Mouse (Mus musculus) hindbrain, embryonic 10.5 days (tissue): Measurements from ENCODE around the gene Kcnk5. TPM values are rescaled to one million over a fixed set of nuclear protein-coding genes. Genes with fewer than 3 reads are reported as not detected.

Experiments used
- DNase-seq: peaks from one replicate; pipeline ENCODE4 v3.0.0-alpha.2; 2017; ENCODE audit warnings: low spot score
- H3K27ac ChIP-seq: fragments of 300-500 bp; sonication (generic); 2 replicates; pipeline ENCODE4 v1.5.1; 2016; ENCODE audit warnings: mild to moderate bottlenecking, moderate library complexity
- H3K27me3 ChIP-seq: fragments of 300-500 bp; sonication (generic); 2 replicates; pipeline ENCODE4 v1.6.1; 2016; ENCODE audit warnings: mild to moderate bottlenecking; ENCODE audit not compliant: poor library complexity, insufficient read depth, severe bottlenecking
- H3K36me3 ChIP-seq: fragments of 300-500 bp; sonication (generic); 2 replicates; pipeline ENCODE4 v1.6.1; 2016; ENCODE audit warnings: mild to moderate bottlenecking, moderate library complexity
- H3K4me1 ChIP-seq: fragments of 300-500 bp; sonication (generic); replicated peaks from 2 replicates; pipeline ENCODE4 v1.6.1; 2016; ENCODE audit warnings: mild to moderate bottlenecking
- H3K4me3 ChIP-seq: fragments of 300-500 bp; sonication (generic); 2 replicates; pipeline ENCODE4 v1.5.1; 2016; ENCODE audit warnings: mild to moderate bottlenecking, moderate library complexity
- H3K9me3 ChIP-seq: fragments of 300-500 bp; sonication (generic); 2 replicates; pipeline ENCODE4 v1.6.1; 2016; ENCODE audit warnings: mild to moderate bottlenecking, moderate library complexity
- WGBS: fragments of 180-500 bp; shearing (Covaris S2); methylation state at CpG from one replicate; pipeline ENCODE4 v1.1.7; 2016; 5-methylcytosine and 5-hydroxymethylcytosine counted together
- polyA plus RNA-seq: library from polyadenylated mRNA; unstranded; fragments of >200 nt; fragmentation: Nextera tagmentation; extraction: Ambion mirVana; gene quantifications from 2 replicates; pipeline ENCODE4 v1.2.1, GENCODE M21; 2016

Kcnk5 gene
- polyA plus RNA-seq, 1 experiment from 2014 or later = 13.5 TPM

DNA sequence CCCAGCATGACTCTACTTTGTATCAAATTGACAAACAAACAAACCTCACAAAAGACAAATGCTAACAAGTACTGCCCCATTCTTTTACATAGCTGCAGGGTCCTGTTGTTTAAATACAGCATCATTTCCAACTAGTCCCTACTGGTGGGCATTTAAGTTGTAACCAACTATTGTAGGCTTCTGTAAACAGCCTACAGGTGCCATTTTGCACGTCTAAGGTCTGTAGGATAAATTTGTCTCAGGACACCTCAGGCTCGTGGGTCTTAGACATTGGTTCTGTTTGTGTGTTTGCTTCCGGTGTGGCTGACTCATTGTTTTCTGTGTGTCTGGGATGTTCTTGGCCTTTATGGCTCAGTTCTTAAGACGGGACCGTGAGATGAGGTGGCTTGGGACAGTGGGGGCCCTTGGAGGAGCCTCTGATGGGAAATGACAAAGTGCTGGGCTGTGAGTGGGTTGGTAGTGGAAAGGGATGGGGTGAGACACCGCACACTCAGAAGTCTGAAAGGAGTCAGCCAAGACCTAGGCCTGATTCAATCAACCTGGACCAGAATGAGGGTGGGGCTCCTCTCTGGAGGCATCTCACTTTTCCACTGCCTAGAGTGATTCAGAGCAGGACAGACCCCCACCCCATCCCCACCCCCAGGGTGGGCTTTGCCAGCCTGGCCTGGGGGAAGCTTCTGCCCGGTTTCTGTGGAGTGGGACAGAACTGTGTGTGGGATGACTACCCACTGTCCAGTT lies 35.1 kb upstream of the Kcnk5 start:
- DNase-seq = no peak
- Histone ChIP-seq H3K4me1 (peaks cover 41% of the 10 kb centered on the region), H3K4me3 (no peak overlapping the region), H3K27me3 (no peaks in the 10 kb centered on the region), H3K9me3 (peaks cover 2% of the 10 kb centered on the region; the same call in 1 of the 2 replicates), H3K36me3 (no peaks in the 10 kb centered on the region), H3K27ac (peak overlapping the region; percentile 56; the same call in 1 of the 2 replicates)
- 87% methylated on average over 7 of the region's 7 CpGs for WGBS

DNA sequence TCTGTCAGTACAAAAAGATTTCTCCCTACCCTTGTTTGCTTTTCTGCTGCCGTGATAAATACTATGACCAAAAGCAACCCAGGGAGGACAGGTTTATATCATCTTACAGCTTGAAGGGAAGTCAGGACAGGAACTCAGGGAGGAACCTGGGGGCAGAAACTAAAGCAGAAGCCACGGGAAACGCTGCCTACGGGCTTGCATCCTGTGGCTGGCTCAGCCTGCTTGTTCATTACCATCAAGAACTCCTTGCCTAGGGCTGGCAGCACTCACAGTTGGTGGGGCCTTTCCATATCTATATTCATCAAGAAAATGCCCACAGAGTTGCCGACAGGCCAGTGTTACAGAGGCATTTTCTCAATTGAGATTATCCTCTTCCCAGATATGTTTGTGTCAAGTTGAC lies 34.2 kb upstream of the Kcnk5 start:
- no peak for DNase-seq
- Histone ChIP-seq H3K27me3 (no peaks in the 10 kb centered on the region), H3K27ac (no peak overlapping the region), H3K4me3 (no peak overlapping the region), H3K36me3 (no peaks in the 10 kb centered on the region), H3K4me1 (peaks cover 37% of the 10 kb centered on the region), H3K9me3 (no peaks in the 10 kb centered on the region)
- 71% methylated on average over 5 of the region's 5 CpGs for WGBS

DNA sequence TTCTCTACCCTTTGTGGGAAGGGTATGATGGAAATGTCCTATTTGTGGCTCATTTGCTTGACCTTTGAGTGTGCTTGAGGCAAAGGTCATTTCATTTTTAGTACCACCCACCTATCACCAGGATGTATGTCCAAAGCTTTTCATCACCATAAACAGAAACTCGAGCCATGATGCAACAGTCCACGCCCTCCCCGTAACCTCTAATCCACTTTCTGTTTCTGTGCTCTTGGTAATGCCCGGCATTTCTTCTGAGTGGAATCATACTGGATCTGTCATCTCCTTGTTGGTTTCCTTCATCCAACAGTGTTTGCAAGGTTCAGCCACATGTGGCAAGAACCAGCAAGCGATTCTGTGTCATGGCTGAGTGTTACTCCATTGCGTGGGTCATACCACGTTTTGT lies 32.5 kb upstream of the Kcnk5 start:
- Histone ChIP-seq H3K27me3 (no peaks in the 10 kb centered on the region), H3K36me3 (no peaks in the 10 kb centered on the region), H3K27ac (no peak overlapping the region), H3K9me3 (no peaks in the 10 kb centered on the region), H3K4me3 (no peak overlapping the region), H3K4me1 (peaks cover 32% of the 10 kb centered on the region)
- 89% methylated on average over 7 of the region's 7 CpGs for WGBS
- DNase-seq = no peak

DNA sequence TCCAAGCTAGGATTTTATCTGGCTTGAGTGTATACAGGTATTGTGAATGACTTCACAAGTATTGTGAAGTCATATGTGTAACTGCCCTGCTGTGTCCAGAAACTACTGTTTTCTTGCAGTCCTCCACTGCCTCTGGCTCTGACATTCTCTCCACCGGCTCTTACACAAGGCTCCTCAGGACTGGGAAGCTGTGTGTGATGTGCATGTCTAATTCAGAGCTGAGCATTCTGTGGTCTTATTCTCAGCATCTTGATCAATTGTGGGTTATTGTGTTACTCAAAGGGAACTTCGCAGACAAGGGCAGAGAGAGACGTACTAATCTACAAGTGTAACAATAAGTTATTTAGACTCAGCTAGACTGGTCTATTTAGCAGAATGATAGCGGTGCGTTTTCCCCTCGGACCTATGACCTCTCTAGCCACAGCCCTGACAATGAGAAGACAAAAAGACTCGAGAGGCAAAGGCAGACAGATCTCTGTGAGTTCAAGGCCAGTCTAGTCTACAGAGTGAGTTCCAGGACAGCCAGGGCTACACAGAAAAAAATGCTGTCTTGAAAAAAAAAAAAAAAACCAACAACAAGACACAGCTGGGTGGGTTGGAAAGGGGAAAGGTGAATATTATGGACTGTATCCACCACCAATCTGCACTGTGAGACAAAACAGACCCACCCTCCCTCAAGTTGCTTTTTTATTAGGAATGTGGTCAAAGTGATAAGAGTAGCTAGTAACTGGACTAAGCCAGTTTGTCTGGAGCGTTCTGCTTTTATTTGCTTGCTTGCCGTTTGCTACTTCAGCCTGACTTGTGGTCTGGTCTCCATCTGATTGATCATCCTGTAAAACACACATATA lies 30.4 kb upstream of the Kcnk5 start:
- H3K4me1 ChIP-seq = peaks cover 35% of the 10 kb centered on the region
- no peak overlapping the region for H3K4me3 ChIP-seq
- DNase-seq = no peak
- no peaks in the 10 kb centered on the region for H3K27me3 ChIP-seq
- no peaks in the 10 kb centered on the region for H3K9me3 ChIP-seq
- peak overlapping the region; percentile 67; the same call in 1 of the 2 replicates for H3K27ac ChIP-seq
- 40% methylated on average over 9 of the region's 9 CpGs for WGBS
- H3K36me3 ChIP-seq = no peaks in the 10 kb centered on the region

DNA sequence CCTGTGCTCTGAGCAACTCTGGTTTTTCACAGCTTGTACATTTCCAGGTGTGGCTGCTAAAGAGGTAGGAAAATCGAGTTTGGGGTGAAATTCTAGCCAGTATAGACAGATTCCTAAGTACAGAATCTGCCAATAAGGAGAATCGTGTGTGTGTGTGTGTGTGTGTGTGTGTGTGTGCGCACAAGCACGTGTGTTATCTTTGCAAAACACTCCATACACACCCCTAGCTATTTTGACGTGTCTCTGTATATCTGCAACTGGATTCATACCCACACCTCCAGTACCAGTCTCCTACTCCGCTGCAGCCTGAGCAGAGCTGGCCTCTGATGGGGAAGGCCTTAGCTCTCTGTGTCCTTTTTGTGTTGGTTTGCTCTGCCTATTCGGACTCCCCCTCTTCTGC lies 28.3 kb upstream of the Kcnk5 start:
- Histone ChIP-seq H3K36me3 (no peaks in the 10 kb centered on the region), H3K4me1 (peaks cover 31% of the 10 kb centered on the region), H3K27ac (peak overlapping the region; percentile 40; the same call in 1 of the 2 replicates), H3K9me3 (no peaks in the 10 kb centered on the region), H3K27me3 (no peaks in the 10 kb centered on the region), H3K4me3 (no peak overlapping the region)
- WGBS = 80% methylated on average over 7 of the region's 7 CpGs
- no peak for DNase-seq

DNA sequence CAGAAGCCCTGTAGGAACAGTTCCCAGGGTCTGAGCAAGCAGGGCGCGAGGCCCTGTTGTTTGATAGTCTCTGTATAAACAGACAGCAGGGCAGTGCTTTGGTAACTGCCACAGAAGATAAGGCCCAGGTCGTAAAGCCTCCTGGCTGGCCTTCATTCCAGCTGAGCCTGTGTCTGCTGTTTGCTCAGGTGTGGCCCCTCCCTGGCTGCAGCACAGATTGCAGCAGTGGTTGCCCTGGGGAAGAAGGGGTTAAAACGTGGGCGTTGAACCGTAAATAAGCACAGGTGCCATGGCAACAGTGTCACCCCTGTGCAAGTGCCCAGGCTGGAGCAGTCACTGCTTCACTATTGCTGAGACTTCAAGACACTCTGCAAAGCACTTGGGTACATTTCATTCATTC lies 26.8 kb upstream of the Kcnk5 start:
- Histone ChIP-seq H3K36me3 (no peaks in the 10 kb centered on the region), H3K27me3 (no peaks in the 10 kb centered on the region), H3K4me3 (no peak overlapping the region), H3K9me3 (no peaks in the 10 kb centered on the region), H3K27ac (peak overlapping the region; percentile 6; the same call in 1 of the 2 replicates), H3K4me1 (peaks cover 31% of the 10 kb centered on the region)
- DNase-seq = no peak
- 21% methylated on average over 6 of the region's 6 CpGs for WGBS

DNA sequence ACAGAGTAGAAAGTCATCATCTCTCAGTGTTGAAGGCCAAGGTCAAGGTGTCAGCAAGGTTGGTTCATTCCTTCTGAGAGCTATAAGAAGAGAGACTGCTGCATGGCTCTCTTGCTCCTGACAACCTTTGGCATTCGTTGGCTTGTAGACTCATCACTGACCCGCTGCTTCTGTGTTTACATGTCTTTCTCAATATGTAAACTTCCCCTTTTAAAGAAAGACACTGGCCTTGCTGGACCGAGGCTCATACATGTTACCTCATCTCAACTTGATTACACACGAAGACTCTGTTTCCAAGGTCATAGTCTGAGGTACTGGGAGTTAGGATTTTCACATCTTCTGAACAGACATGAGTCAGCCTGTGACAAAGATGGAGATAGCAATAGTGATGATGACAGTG lies 24.1 kb upstream of the Kcnk5 start:
- H3K27ac ChIP-seq = no peak overlapping the region
- DNase-seq = no peak
- H3K9me3 ChIP-seq = no peaks in the 10 kb centered on the region
- no peak overlapping the region for H3K4me3 ChIP-seq
- H3K36me3 ChIP-seq = no peaks in the 10 kb centered on the region
- H3K27me3 ChIP-seq = no peaks in the 10 kb centered on the region
- peaks cover 20% of the 10 kb centered on the region for H3K4me1 ChIP-seq
- 90% methylated on average over 4 of the region's 4 CpGs for WGBS

DNA sequence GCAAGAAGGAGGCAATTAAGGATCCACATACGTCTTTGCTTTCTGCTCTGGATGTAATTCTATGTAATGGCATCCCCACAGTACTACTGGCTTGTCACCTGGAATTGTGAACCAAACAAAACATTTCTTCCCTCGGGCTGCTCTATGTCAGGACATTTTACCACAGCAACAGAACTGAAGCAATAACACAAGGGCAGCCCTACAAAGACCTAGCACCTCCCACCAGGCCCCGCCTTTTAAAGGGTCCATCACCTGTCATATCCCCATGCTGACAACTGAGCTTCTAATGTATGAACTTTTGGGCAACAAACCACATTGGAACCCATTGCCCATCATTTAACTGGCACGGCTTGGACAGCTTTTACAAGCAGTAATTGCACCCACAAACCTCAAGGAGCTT lies 21.7 kb upstream of the Kcnk5 start:
- Histone ChIP-seq H3K4me3 (no peak overlapping the region), H3K4me1 (peaks cover 9% of the 10 kb centered on the region), H3K9me3 (no peaks in the 10 kb centered on the region), H3K36me3 (no peaks in the 10 kb centered on the region), H3K27ac (no peak overlapping the region), H3K27me3 (no peaks in the 10 kb centered on the region)
- DNase-seq = no peak
- 67% methylated on average over 4 of the region's 4 CpGs for WGBS

DNA sequence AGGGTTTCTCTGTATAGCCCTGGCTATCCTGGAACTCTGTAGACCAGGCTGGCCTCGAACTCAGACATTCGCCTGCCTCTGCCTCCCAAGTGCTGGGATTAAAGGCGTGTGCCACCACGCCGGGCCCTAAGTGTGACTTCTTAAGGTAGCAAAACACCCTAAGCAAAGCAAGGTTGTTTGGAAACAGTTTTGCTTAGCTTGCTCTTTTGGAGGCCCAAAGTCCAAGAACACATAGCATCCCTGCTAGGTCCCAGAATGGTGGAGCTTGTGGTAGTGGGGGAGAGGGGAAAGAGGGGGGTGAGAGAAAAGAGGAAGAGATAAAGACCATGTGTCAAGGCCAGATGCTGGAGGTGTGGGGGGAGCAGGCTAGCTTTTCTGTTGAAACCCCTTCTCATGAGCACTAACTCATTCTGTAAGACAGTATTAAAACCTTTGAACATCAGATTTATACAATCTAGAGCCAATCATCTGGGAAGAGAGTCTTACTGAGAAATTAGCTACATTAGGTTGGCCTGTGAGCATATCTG lies 21.1 kb upstream of the Kcnk5 start:
- WGBS = 92% methylated on average over 5 of the region's 5 CpGs
- no peak overlapping the region for H3K4me3 ChIP-seq
- no peak overlapping the region for H3K27ac ChIP-seq
- H3K4me1 ChIP-seq = 0 out of 2 replicates have a peak, but pooled peaks cover 3% of the 10 kb centered on the region
- DNase-seq = no peak
- no peaks in the 10 kb centered on the region for H3K9me3 ChIP-seq
- H3K36me3 ChIP-seq = no peaks in the 10 kb centered on the region
- H3K27me3 ChIP-seq = no peaks in the 10 kb centered on the region

DNA sequence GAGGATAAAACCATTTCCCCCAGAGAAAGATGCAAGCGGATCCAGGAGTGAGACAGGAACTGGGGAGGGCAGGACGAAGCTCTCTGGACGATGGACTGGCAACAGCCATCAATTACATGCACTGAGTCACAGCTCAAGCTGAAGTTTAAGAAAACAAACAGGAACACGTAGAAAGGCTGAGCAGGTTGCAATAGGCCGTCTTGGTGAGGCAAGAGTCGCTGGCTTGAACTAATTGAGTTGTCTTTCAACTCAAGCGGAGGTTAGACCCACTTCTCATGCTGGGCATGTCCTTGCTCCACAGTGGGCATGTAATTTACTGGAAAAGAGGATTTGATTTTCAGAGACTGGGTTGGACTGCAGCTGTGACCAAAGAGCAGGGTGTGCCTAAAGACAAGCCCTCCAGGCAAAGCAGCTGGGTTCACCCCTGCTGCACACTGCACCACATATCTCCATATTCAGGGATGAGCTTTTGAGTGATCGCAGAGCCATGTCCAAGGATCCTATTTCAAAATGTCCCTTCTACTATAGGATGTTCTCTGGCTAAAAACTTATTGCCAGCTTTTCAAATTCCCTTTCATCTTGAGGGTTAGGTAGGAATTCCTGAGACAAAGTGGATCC lies 19.6 kb upstream of the Kcnk5 start:
- DNase-seq = no peak
- WGBS = 57% methylated on average over 8 of the region's 8 CpGs
- Histone ChIP-seq H3K36me3 (no peaks in the 10 kb centered on the region), H3K4me1 (0 out of 2 replicates have a peak, but pooled peaks cover 3% of the 10 kb centered on the region), H3K9me3 (no peaks in the 10 kb centered on the region), H3K27me3 (no peaks in the 10 kb centered on the region), H3K4me3 (no peak overlapping the region), H3K27ac (no peak overlapping the region)

DNA sequence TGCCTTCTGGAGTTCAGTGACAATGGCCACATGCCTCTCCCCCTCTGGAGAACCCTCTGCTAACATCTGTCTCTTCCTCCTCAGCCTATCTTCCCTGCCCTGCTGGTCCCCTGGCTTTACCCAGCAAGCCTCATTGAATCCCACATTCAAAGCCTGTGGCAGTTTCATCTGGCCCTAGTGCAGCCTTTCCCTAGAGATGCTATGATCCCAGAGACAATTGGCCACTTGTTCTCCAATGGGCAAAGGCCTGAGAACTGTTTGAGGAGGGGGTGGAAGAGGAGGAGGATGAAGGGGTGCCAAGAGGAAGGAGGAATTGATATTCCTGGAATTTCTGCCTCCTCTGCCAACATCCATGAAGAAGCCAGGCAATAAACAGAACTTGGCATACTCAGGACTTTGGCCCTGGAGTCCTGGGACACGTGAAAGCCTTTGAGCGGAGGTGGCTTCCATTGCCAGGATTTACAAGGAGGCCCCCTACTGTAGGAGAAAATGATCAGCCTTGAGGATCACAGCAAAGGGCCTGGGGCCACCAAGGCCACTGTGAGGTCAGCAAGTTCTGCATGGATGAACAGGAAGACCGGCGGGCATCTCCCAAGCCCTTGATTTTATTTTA lies 11.6 kb upstream of the Kcnk5 start:
- Histone ChIP-seq H3K36me3 (no peaks in the 10 kb centered on the region), H3K9me3 (no peaks in the 10 kb centered on the region), H3K27ac (no peak overlapping the region), H3K4me1 (no peaks in the 10 kb centered on the region), H3K4me3 (no peak overlapping the region), H3K27me3 (no peaks in the 10 kb centered on the region)
- 77% methylated on average over 4 of the region's 4 CpGs for WGBS
- DNase-seq = no peak

DNA sequence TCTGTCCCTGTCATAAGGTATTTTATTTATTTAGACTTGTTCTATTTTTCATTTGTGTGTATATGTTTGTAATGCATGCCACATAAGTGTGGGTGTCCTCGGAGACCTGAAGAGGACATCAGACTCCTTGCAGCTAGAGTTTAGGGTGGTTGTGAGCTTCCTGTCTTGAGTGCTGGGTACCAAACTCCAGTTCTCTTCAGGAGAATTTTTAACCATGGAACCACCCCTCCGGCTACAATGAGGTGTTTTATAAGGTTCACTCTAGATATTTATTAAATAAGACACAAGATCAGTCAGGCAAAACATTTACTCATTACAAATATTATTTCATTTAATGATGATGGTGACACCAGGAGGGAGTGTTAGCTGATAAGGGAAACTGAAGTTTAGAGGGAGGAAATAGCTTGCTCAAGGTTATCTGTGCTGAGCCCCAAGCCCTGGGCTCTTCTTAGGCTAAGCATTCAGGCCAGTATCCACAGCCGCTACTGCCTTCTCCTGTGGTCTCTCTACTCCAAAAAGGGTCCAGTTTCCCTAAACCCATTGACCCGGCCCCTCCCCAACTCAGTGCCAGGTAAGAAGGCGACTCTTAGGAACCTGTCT lies 9.6 kb upstream of the Kcnk5 start:
- WGBS = 88% methylated on average over 5 of the region's 5 CpGs
- H3K27me3 ChIP-seq = no peaks in the 10 kb centered on the region
- DNase-seq = no peak
- H3K4me3 ChIP-seq = no peak overlapping the region
- H3K36me3 ChIP-seq = no peaks in the 10 kb centered on the region
- no peaks in the 10 kb centered on the region for H3K9me3 ChIP-seq
- H3K27ac ChIP-seq = no peak overlapping the region
- no peaks in the 10 kb centered on the region for H3K4me1 ChIP-seq
